In genomic region chr4:55478333-55478732, GRCm38 (mm10) we compare ENCODE assay signal across 12 mouse cellular contexts. TPM values are rescaled to one million over a fixed set of nuclear protein-coding genes. Genes with fewer than 3 reads are reported as not detected.
DNase-seq lines count a peak whose midpoint lies in the region; ATAC-seq and TF ChIP-seq lines count a peak whose summit lies in the region.
"Had no signal": no experiment of that assay in that cellular context is flagged by ENCODE, and none has a peak within 500 bp of the region (broad histone marks: within the 10 kb centered on the region; RNA-seq: fewer than 3 reads in every experiment).

No protein-coding gene starts in this region.

- peaks cover 21% of the 10 kb centered on the region for H3K4me1 ChIP-seq in forebrain, embryonic 10.5 days
- peaks cover 2% of the 10 kb centered on the region; the same call in 1 of the 2 replicates for H3K4me1 ChIP-seq in forebrain, embryonic 16.5 days (replicated peaks; ENCODE audit: control insufficient read depth, insufficient read depth, low read length)
- peaks cover 17% of the 10 kb centered on the region for H3K4me1 ChIP-seq in ES-Bruce4 (ENCODE audit: control insufficient read depth, insufficient read depth, low read length)
- no peaks in the 10 kb centered on the region for H3K4me1 ChIP-seq in hindbrain, postnatal 0 days (ENCODE audit: insufficient read depth, low read length)

- H3K27ac ChIP-seq in forebrain, embryonic 10.5 days: 0 out of 2 replicates have a peak overlapping the region, but pooled peaks have one; percentile 42
- H3K27ac ChIP-seq in forebrain, embryonic 16.5 days (ENCODE audit: low read length): no peak overlapping the region
- H3K27ac ChIP-seq in ES-Bruce4 (ENCODE audit: insufficient read depth, low read length): peak overlapping the region; percentile 99
- H3K27ac ChIP-seq in hindbrain, postnatal 0 days: no peak overlapping the region
- H3K27ac ChIP-seq: embryonic facial prominence, embryonic 15.5 days; intestine, embryonic 15.5 days; limb, embryonic 12.5 days; neural tube, embryonic 12.5 days had no signal

- no peaks in the 10 kb centered on the region; the same call in 1 of the 2 replicates for H3K27me3 ChIP-seq in forebrain, embryonic 10.5 days (ENCODE audit: poor library complexity, severe bottlenecking)
- H3K27me3 ChIP-seq in forebrain, embryonic 16.5 days (replicated peaks; ENCODE audit: control insufficient read depth, insufficient read depth, low read length): no peaks in the 10 kb centered on the region
- no peaks in the 10 kb centered on the region for H3K27me3 ChIP-seq in ES-Bruce4 (ENCODE audit: control insufficient read depth, insufficient read depth, low read length, poor library complexity, severe bottlenecking)
- H3K27me3 ChIP-seq in hindbrain, postnatal 0 days (ENCODE audit: insufficient read depth, low read length): no peaks in the 10 kb centered on the region
- H3K27me3 ChIP-seq: embryonic facial prominence, embryonic 15.5 days; limb, embryonic 12.5 days; neural tube, embryonic 12.5 days had no signal

- intact Hi-C loops in left cerebral cortex, postnatal 4 days (cut with DNase I): no loop called here
- intact Hi-C loops in left cerebral cortex, postnatal 14 days (cut with DNase I): no loop called here

- no peaks in the 10 kb centered on the region for H3K9me3 ChIP-seq in forebrain, embryonic 10.5 days
- H3K9me3 ChIP-seq in forebrain, embryonic 16.5 days (ENCODE audit: control insufficient read depth, low read length): no peaks in the 10 kb centered on the region
- H3K9me3 ChIP-seq in ES-Bruce4 (replicated peaks; ENCODE audit: control insufficient read depth, insufficient read depth, low read length, poor library complexity, severe bottlenecking): no peaks in the 10 kb centered on the region
- H3K9me3 ChIP-seq in hindbrain, postnatal 0 days (ENCODE audit: low read length): no peaks in the 10 kb centered on the region
- H3K9me3 ChIP-seq: embryonic facial prominence, embryonic 15.5 days; intestine, embryonic 15.5 days; limb, embryonic 12.5 days; neural tube, embryonic 12.5 days had no signal

- ATAC-seq in forebrain, embryonic 16.5 days: no peak
- ATAC-seq in hindbrain, postnatal 0 days: peak; percentile 39

- no peak overlapping the region for H3K9ac ChIP-seq in forebrain, embryonic 16.5 days (replicated peaks; ENCODE audit: low read depth, low read length)
- H3K9ac ChIP-seq in ES-Bruce4 (ENCODE audit: low read depth, poor library complexity, severe bottlenecking): peak overlapping the region; percentile 62
- H3K9ac ChIP-seq in hindbrain, postnatal 0 days (replicated peaks; ENCODE audit: low read length): no peak overlapping the region
- H3K9ac ChIP-seq: embryonic facial prominence, embryonic 15.5 days; intestine, embryonic 15.5 days; limb, embryonic 12.5 days; neural tube, embryonic 12.5 days had no signal

- WGBS in forebrain, embryonic 10.5 days: 62% methylated on average over 5 of the region's 5 CpGs
- WGBS in forebrain, embryonic 16.5 days: 54% methylated on average over 5 of the region's 5 CpGs
- 44% methylated on average over 5 of the region's 5 CpGs for WGBS in hindbrain, postnatal 0 days

- no peak for TF ChIP-seq EP300 in ES-Bruce4 (IDR thresholded peaks at IDR 0.05; ENCODE audit: insufficient read depth, low read depth, low read length)

- H3K36me3 ChIP-seq in forebrain, embryonic 10.5 days (replicated peaks): no peaks in the 10 kb centered on the region
- no peaks in the 10 kb centered on the region for H3K36me3 ChIP-seq in forebrain, embryonic 16.5 days (ENCODE audit: control insufficient read depth, insufficient read depth)
- no peaks in the 10 kb centered on the region for H3K36me3 ChIP-seq in ES-Bruce4 (ENCODE audit: control insufficient read depth, insufficient read depth, low read length, poor library complexity, severe bottlenecking)
- no peaks in the 10 kb centered on the region for H3K36me3 ChIP-seq in hindbrain, postnatal 0 days (ENCODE audit: insufficient read depth, low read length)
- H3K36me3 ChIP-seq: embryonic facial prominence, embryonic 15.5 days; intestine, embryonic 15.5 days; limb, embryonic 12.5 days; neural tube, embryonic 12.5 days had no signal

- no peak for TF ChIP-seq CTCF in ES-Bruce4 (IDR thresholded peaks at IDR 0.05; ENCODE audit: low read depth, low read length)
- TF ChIP-seq CTCF in hindbrain, postnatal 0 days (IDR thresholded peaks at IDR 0.05; ENCODE audit: low read depth): no peak

- no peak for TF ChIP-seq POLR2A in ES-Bruce4 (IDR thresholded peaks at IDR 0.05; ENCODE audit: insufficient read depth, low read length)

- no peak overlapping the region for H3K4me3 ChIP-seq in forebrain, embryonic 10.5 days
- H3K4me3 ChIP-seq in forebrain, embryonic 16.5 days (replicated peaks; ENCODE audit: low read length): no peak overlapping the region
- H3K4me3 ChIP-seq in ES-Bruce4 (ENCODE audit: low read depth, low read length): peak overlapping the region; percentile 24
- no peak overlapping the region for H3K4me3 ChIP-seq in hindbrain, postnatal 0 days (ENCODE audit: low read length)
- H3K4me3 ChIP-seq: embryonic facial prominence, embryonic 15.5 days; intestine, embryonic 15.5 days; limb, embryonic 12.5 days; neural tube, embryonic 12.5 days had no signal

- DNase-seq in forebrain, embryonic 10.5 days (ENCODE audit: extremely low spot score, low spot score): no peak
- peak; percentile 50 for DNase-seq in left cerebral cortex, postnatal 4 days
- DNase-seq in left cerebral cortex, postnatal 14 days (ENCODE audit: low spot score in 2 of 2): no peak
- DNase-seq in hindbrain, postnatal 0 days (ENCODE audit: low spot score): peak; percentile 34
- DNase-seq in frontal cortex, postnatal 36 days (ENCODE audit: low spot score in 2 of 2): no peak
- no peak for DNase-seq in frontal cortex, adult 2 months (ENCODE audit: extremely low spot score in 1 of 2, low spot score in 1 of 2)

- H3K4me2 ChIP-seq in forebrain, embryonic 16.5 days (ENCODE audit: low read length): no peak overlapping the region
- H3K4me2 ChIP-seq in hindbrain, postnatal 0 days (ENCODE audit: low read depth, low read length): no peak overlapping the region
- H3K4me2 ChIP-seq: embryonic facial prominence, embryonic 15.5 days; intestine, embryonic 15.5 days; limb, embryonic 12.5 days; neural tube, embryonic 12.5 days had no signal

RNA-seq across cellular contexts. Expression of gene Klf4, which starts 53.9 kb away (rescaled TPM):
- 0.80 and 0.83 TPM in 2 replicates for polyA plus RNA-seq in forebrain, embryonic 10.5 days (2016; fragmentation: Nextera tagmentation; extraction: Ambion mirVana)
- polyA plus RNA-seq in forebrain, embryonic 16.5 days (2015; fragmentation: Nextera tagmentation; extraction: Ambion mirVana): 1.7 and 2.6 TPM in 2 replicates
- 1 to 10 TPM; 5.1 to 5.8 TPM for total RNA-seq in left cerebral cortex, postnatal 4 days (2021)
- total RNA-seq in left cerebral cortex, postnatal 14 days (2021): 1 to 10 TPM; 6.3 to 8.4 TPM
- polyA plus RNA-seq in ES-Bruce4 (2011; ENCODE audit: insufficient read depth, insufficient read length, low read depth, missing spikeins): 59.2 and 63.3 TPM in 2 replicates
- total RNA-seq in hindbrain, postnatal 0 days (2014; rRNA removed): 10.6 and 14.6 TPM in 2 replicates
- polyA plus RNA-seq in hindbrain, postnatal 0 days (2015; fragmentation: Nextera tagmentation; extraction: Ambion mirVana): 4.0 and 4.3 TPM in 2 replicates
- polyA plus RNA-seq in frontal cortex, adult 2 months (2012; rRNA removed): 4.9 and 5.1 TPM in 2 replicates

Comparison
In these comparisons a context has a peak if more than half of its experiments do, and no peak if none do; other contexts are left out.
1. DNase-seq: peak in left cerebral cortex, postnatal 4 days (single experiment) and hindbrain, postnatal 0 days (single experiment); none in forebrain, embryonic 10.5 days (single experiment), left cerebral cortex, postnatal 14 days (0 of 2), frontal cortex, postnatal 36 days (0 of 2) and frontal cortex, adult 2 months (0 of 2).
2. H3K27ac ChIP-seq: peak in forebrain, embryonic 10.5 days (single experiment) and ES-Bruce4 (single experiment); none in forebrain, embryonic 16.5 days (single experiment) and hindbrain, postnatal 0 days (single experiment).